ENCODE assay signal across 16 mouse cellular contexts in the genomic region with DNA sequence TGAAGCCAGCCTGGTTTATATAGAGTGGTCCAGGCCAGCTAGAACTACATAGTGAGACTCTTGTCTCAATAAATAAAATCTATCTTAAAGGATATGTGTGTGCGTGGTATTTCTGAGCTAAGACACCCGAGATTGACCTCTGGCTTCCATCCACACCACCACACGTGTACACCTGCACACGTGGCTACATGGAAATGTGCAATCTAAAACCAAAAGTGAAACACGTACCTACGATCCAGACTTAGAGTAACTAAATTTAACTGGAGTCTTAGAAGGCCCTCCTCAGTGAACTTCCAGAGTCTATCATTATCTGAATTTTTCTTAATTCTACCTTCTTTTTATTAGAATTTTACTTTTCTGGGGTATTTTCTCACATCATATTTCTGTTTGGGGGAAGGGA. TPM values are rescaled to one million over a fixed set of nuclear protein-coding genes. Genes with fewer than 3 reads are reported as not detected.
"Had no signal": no experiment of that assay in that cellular context is flagged by ENCODE, and none has a peak within 500 bp of the region (broad histone marks: within the 10 kb centered on the region; RNA-seq: fewer than 3 reads in every experiment).

No protein-coding gene starts in this region.

- DNase-seq: kidney, adult 18-20 months; kidney, postnatal 14 days; liver, embryonic 13.5 days; lung, adult 18-20 months; retina, postnatal 1 day; right cerebral cortex, postnatal 4 days; thymus, adult 18-20 months; thymus, postnatal 14 days had no signal

- H3K9me3 ChIP-seq: kidney, embryonic 15.5 days; limb, embryonic 15.5 days; liver, embryonic 13.5 days; midbrain, embryonic 13.5 days; neural tube, embryonic 13.5 days had no signal

- ATAC-seq: midbrain, embryonic 13.5 days had no signal

- H3K9ac ChIP-seq: kidney, embryonic 15.5 days; limb, embryonic 15.5 days; liver, embryonic 13.5 days; midbrain, embryonic 13.5 days; neural tube, embryonic 13.5 days had no signal

- H3K4me3 ChIP-seq: kidney, embryonic 15.5 days; left cerebral cortex, adult 2 months; limb, embryonic 15.5 days; liver, embryonic 13.5 days; midbrain, embryonic 13.5 days; neural tube, embryonic 13.5 days had no signal

- H3K27me3 ChIP-seq: kidney, embryonic 15.5 days; limb, embryonic 15.5 days; liver, embryonic 13.5 days; midbrain, embryonic 13.5 days; neural tube, embryonic 13.5 days had no signal

- H3K27ac ChIP-seq: kidney, embryonic 15.5 days; left cerebral cortex, adult 2 months; limb, embryonic 15.5 days; liver, embryonic 13.5 days; midbrain, embryonic 13.5 days; neural tube, embryonic 13.5 days; stomach, postnatal 0 days had no signal

- H3K36me3 ChIP-seq: kidney, embryonic 15.5 days; limb, embryonic 15.5 days; liver, embryonic 13.5 days; midbrain, embryonic 13.5 days; neural tube, embryonic 13.5 days had no signal

- H3K4me1 ChIP-seq: midbrain, embryonic 13.5 days; neural tube, embryonic 13.5 days had no signal

- H3K4me2 ChIP-seq: kidney, embryonic 15.5 days; limb, embryonic 15.5 days; liver, embryonic 13.5 days; midbrain, embryonic 13.5 days; neural tube, embryonic 13.5 days had no signal

RNA-seq across cellular contexts. Expression of gene Sh2d6, which starts 35.2 kb away (rescaled TPM):
- total RNA-seq: megakaryocyte-erythroid progenitor cell, adult 5-6 weeks had no signal
- polyA plus RNA-seq: liver, embryonic 13.5 days; lung, embryonic 16.5 days had no signal
